Mouse (Mus musculus): Measurements from ENCODE around the gene Espn. TPM values are rescaled to one million over a fixed set of nuclear protein-coding genes. Genes with fewer than 3 reads are reported as not detected.

Gene Espn
- 0.87 and 1.1 TPM in 2 replicates for polyA plus RNA-seq (2015; fragmentation: Nextera tagmentation; extraction: Ambion mirVana)

DNA sequence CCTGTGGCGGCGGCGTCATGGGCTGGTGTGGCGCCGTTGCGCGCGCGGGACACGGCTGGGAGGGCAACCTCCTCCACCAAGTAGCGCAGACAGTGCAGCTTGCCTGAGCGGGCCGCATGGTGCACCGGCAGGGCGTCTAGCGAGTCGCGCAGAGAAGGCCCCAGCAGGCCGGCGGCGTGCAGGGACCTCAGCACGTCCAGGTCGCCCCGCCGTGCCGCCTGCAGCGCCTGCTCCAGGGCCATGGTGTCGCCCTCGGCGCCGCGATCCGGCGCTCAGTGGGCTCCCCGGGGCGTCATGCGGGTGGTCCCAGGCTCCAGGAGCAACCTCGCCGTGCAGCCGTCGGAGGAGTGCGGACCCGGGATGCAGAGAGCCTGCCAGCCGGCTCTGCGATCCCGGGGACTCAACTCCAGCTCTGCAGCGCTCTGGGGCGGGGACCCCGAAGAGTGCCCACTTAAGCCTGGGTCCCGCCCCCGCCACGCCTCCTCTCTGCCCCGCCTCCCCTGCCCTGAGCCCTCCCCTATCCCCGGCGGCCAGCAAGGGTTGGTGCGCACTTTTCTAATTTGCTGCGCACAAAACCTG is at the start of gene Espn:
TSS of gene Espn (minus strand) at position 406 of the 579 bp plus-strand sequence.
- peaks cover 95% of the 10 kb centered on the region for H3K27me3 ChIP-seq (replicated peaks)
- under 1% methylated on average over 57 of the region's 57 CpGs for WGBS
- H3K9ac ChIP-seq: peak within 1 kb of the TSS; percentile 69

DNA sequence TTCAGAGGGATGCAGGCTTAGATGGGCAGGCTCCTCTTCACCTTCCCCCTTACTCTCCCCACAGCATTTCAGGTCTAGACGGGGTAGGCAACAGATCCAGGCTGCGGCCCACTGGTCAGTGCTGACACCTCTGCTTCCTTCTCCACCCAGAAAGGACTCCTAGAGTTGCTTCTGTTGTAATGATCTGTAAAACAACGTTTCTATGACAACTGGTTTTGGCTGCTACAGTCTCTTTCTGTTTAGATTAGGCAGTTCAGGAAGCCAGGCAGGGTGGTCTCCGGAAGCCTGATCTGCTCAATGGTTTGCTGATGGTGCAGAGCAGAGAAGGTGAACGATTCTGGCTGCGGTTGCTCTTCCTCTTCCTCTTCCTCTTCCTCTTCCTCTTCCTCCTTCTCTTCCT is 49.3 kb upstream of the Espn start:
- WGBS: 45% methylated on average over 6 of the region's 6 CpGs
- peak overlapping the region; percentile 32; the same call in 1 of the 2 replicates for H3K27ac ChIP-seq (replicated peaks)
- H3K36me3 ChIP-seq: 0 out of 2 replicates have a peak, but pooled peaks cover under 1% of the 10 kb centered on the region
- ATAC-seq (ENCODE audit: extremely low read depth, insufficient number of reproducible peaks, low FRiP score, low TSS enrichment): 0 out of 2 replicates have a peak, but pooled peaks have one; percentile 56
- peaks cover 64% of the 10 kb centered on the region for H3K4me1 ChIP-seq
- no peaks in the 10 kb centered on the region for H3K27me3 ChIP-seq (replicated peaks)
- no peaks in the 10 kb centered on the region for H3K9me3 ChIP-seq
- no peak overlapping the region for H3K4me3 ChIP-seq
- H3K9ac ChIP-seq: no peak overlapping the region
- H3K4me2 ChIP-seq: no peak overlapping the region

More for the DNA sequence above, at the start of gene Espn:
- no peaks in the 10 kb centered on the region for H3K36me3 ChIP-seq
- H3K4me1 ChIP-seq: peaks cover 29% of the 10 kb centered on the region
- H3K4me3 ChIP-seq: peak within 1 kb of the TSS; percentile 57
- H3K27ac ChIP-seq (replicated peaks): no peak within 1 kb of the TSS
- H3K9me3 ChIP-seq: no peaks in the 10 kb centered on the region
- ATAC-seq (ENCODE audit: extremely low read depth, insufficient number of reproducible peaks, low FRiP score, low TSS enrichment): no peak; the same call in 1 of the 2 replicates
- peak within 1 kb of the TSS; percentile 82 for H3K4me2 ChIP-seq

DNA sequence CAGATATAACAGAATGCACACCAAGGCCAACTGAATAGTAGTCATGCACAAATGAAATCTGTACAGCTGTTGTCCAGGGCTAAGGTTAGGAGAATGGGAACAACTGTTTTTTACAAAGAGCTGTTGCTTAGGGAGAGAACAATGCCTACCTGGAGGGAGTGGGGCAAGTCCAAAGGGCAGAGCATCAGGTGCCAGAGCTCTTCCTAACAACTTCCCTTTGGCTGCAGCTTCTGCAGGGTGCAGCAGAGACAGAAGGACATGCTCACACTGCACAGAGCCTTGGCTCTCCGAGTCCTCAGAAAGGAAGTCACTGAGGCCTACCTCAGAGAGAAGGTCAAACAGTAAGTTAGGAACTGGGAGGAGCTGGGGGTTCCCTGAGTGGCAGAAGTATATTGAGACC is 47.4 kb upstream of the Espn start:
- no peak for ATAC-seq (ENCODE audit: extremely low read depth, insufficient number of reproducible peaks, low FRiP score, low TSS enrichment)
- Histone ChIP-seq H3K36me3 (no peaks in the 10 kb centered on the region), H3K9ac (no peak overlapping the region), H3K4me2 (no peak overlapping the region), H3K27ac (replicated peaks) (no peak overlapping the region), H3K27me3 (replicated peaks) (no peaks in the 10 kb centered on the region), H3K4me1 (peaks cover 55% of the 10 kb centered on the region), H3K4me3 (no peak overlapping the region), H3K9me3 (no peaks in the 10 kb centered on the region)
- WGBS: 44% methylated on average over 1 of the region's 1 CpGs

DNA sequence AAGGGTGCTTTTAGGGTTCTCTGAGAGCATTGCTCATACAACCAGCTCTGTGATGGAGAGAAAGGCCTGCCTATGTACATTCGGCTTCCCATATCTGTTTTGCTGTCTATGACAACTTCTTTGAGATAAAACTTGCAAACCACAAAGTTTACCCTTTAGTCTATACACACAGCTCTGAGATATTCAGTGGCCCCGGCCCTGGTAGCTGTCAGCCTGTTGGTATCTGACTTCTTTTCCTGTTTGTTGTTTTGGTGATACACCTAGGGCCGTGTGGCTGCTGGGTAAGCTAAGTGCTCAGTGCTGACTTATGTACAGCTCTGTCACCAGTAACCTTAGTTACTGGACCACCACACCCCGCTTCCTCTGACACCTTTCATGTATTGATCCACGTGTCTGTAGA is 45.4 kb upstream of the Espn start:
- H3K36me3 ChIP-seq: no peaks in the 10 kb centered on the region
- H3K4me2 ChIP-seq: no peak overlapping the region
- no peaks in the 10 kb centered on the region for H3K9me3 ChIP-seq
- H3K4me3 ChIP-seq: no peak overlapping the region
- H3K9ac ChIP-seq: no peak overlapping the region
- 59% methylated on average over 5 of the region's 5 CpGs for WGBS
- no peak overlapping the region for H3K27ac ChIP-seq (replicated peaks)
- H3K4me1 ChIP-seq: peaks cover 55% of the 10 kb centered on the region
- ATAC-seq (ENCODE audit: extremely low read depth, insufficient number of reproducible peaks, low FRiP score, low TSS enrichment): no peak
- H3K27me3 ChIP-seq (replicated peaks): no peaks in the 10 kb centered on the region

DNA sequence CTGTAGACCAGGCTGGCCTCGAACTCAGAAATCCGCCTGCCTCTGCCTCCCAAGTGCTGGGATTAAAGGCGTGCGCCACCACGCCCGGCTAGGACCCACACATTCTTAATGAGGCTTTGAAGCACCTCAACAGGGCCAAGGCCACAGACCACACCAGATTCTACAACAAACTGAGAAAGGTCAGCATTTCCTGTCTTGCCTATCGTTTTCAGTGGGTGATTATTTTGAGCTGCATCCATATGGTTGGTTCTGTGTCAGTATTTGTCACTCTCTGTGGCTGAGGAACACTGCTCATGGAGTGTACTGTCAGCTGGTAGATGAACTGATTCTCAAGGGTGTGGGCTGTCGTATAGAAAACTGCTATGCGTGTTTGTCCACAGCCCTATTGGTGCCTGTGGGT is 44.1 kb upstream of the Espn start:
- Histone ChIP-seq H3K36me3 (no peaks in the 10 kb centered on the region), H3K27ac (replicated peaks) (no peak overlapping the region), H3K4me1 (peaks cover 48% of the 10 kb centered on the region), H3K9ac (no peak overlapping the region), H3K9me3 (no peaks in the 10 kb centered on the region), H3K27me3 (replicated peaks) (no peaks in the 10 kb centered on the region), H3K4me3 (no peak overlapping the region), H3K4me2 (no peak overlapping the region)
- ATAC-seq (ENCODE audit: extremely low read depth, insufficient number of reproducible peaks, low FRiP score, low TSS enrichment): no peak
- WGBS: 89% methylated on average over 8 of the region's 9 CpGs

DNA sequence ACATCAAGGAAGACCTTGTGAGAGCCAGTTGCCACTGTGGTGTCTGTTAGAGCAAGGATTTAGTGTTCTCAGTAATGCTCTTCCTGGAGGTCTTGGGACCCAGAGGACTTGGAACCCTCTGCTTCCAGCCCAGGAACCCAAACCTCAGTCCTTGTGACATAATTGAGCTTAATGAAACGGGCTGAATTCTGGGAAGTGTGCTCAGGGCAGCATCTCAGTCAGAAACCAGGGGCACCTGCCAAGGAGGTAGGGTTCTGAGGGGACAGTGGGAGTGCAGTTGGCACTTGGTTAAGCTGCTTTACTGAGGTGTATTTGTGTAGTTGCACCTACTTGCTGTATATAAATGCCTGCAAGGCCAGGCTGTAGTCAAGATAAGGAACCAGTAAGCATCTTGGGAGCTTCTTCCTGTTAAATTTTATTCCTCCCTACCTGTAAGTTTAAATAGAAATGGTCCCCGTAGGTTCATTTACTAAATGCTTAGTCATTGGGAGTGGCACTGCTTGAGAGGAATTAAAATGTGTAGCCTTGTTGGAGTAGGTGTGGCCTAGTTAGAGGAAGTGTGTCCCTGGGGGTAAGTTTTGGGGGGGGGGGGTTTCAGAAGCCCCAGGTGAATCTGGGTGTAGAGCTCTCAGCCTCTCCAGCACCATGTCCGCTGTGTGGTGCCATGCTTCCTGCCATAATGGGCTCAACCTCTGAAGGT is 42.5 kb upstream of the Espn start:
- H3K27me3 ChIP-seq (replicated peaks): no peaks in the 10 kb centered on the region
- no peak overlapping the region for H3K9ac ChIP-seq
- WGBS: 81% methylated on average over 3 of the region's 3 CpGs
- no peak overlapping the region for H3K27ac ChIP-seq (replicated peaks)
- H3K4me3 ChIP-seq: no peak overlapping the region
- ATAC-seq (ENCODE audit: extremely low read depth, insufficient number of reproducible peaks, low FRiP score, low TSS enrichment): no peak
- no peaks in the 10 kb centered on the region for H3K36me3 ChIP-seq
- no peaks in the 10 kb centered on the region for H3K9me3 ChIP-seq
- no peak overlapping the region for H3K4me2 ChIP-seq
- H3K4me1 ChIP-seq: peaks cover 48% of the 10 kb centered on the region

DNA sequence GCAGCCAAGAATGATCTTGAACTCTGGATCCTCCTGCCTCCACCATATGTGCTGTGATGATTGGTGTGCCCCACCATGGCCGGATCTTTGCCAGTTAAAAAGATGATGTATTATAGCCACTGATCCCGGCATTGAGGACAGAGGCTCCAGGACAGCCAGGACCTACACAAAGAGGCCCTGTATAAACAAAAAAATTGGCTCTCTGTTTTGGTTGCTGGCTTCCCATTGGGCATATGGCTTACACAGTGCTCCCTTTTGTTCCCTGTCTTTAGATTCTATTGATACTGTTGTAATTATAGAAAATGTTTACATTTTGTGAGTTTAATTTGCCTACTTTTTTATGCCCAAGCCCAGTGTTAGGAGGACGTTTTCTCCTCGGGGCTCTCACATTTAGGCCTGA is 40.4 kb upstream of the Espn start:
- Histone ChIP-seq H3K27ac (replicated peaks) (peak overlapping the region; percentile 7; the same call in 1 of the 2 replicates), H3K4me1 (peaks cover 62% of the 10 kb centered on the region), H3K27me3 (replicated peaks) (no peaks in the 10 kb centered on the region), H3K36me3 (0 out of 2 replicates have a peak, but pooled peaks cover 6% of the 10 kb centered on the region), H3K4me3 (no peak overlapping the region), H3K9me3 (no peaks in the 10 kb centered on the region), H3K9ac (0 out of 2 replicates have a peak overlapping the region, but pooled peaks have one; percentile 3), H3K4me2 (no peak overlapping the region)
- ATAC-seq (ENCODE audit: extremely low read depth, insufficient number of reproducible peaks, low FRiP score, low TSS enrichment): no peak
- whole genome bisulfite sequencing: 74% methylated on average over 4 of the region's 4 CpGs

DNA sequence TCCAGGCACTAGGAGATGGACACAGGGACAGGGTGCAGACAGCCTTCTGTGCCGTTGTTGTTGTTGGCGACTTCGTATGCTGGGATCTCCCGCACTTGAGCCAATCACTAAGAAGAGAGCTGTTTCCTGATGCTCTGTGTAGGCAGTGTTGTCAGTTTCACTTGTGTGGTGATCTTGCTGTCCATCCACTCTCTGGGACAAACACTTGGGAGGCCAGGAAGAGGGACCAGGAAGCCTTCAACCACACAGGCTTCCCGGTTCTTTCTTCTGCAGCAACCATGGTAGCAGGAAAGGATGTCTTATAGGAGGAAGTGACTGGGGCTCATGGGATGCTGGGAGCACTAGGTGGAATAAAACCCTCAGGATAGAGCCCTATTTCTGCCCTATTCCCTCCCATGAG is 38.5 kb upstream of the Espn start:
- H3K9me3 ChIP-seq: no peaks in the 10 kb centered on the region
- no peak for ATAC-seq (ENCODE audit: extremely low read depth, insufficient number of reproducible peaks, low FRiP score, low TSS enrichment)
- H3K4me1 ChIP-seq: peaks cover 76% of the 10 kb centered on the region
- no peaks in the 10 kb centered on the region for H3K27me3 ChIP-seq (replicated peaks)
- 0 out of 2 replicates have a peak, but pooled peaks cover 6% of the 10 kb centered on the region for H3K36me3 ChIP-seq
- WGBS: 61% methylated on average over 5 of the region's 5 CpGs
- peak overlapping the region; percentile 63 for H3K9ac ChIP-seq
- no peak overlapping the region for H3K4me3 ChIP-seq
- H3K4me2 ChIP-seq: peak overlapping the region; percentile 8; the same call in 1 of the 2 replicates
- peak overlapping the region; percentile 59 for H3K27ac ChIP-seq (replicated peaks)

DNA sequence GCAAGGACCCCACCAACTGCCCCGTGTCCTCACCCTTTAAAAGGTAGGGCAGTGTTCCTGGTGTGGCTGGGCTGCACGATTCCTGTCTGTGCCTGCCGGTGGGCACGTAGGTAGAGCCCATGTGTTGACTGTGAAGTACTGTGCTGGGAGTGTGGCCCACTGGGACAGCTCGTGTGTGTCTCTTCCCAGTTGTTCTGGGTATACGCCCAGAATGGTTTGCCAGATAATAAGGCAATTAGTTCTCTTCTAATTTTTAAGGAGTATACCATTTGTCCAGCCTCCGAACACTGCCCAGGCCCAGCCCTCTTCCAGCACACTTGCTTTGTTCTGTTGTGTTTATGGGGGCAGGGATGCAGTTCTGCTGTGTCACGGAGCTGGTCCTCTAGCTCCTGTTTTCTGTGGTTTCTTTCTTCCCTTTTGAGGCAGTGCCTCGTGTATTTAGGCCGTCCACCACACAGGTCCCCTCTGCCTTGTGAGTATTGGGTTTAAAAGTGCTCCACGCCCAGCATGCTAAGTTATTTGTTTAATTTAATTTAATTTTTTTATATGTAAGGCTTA is 38.0 kb upstream of the Espn start:
- Histone ChIP-seq H3K9me3 (no peaks in the 10 kb centered on the region), H3K4me1 (peaks cover 81% of the 10 kb centered on the region), H3K27me3 (replicated peaks) (no peaks in the 10 kb centered on the region), H3K4me3 (no peak overlapping the region), H3K36me3 (0 out of 2 replicates have a peak, but pooled peaks cover 6% of the 10 kb centered on the region), H3K27ac (replicated peaks) (peak overlapping the region; percentile 59), H3K9ac (peak overlapping the region; percentile 66; the same call in 1 of the 2 replicates), H3K4me2 (peak overlapping the region; percentile 8; the same call in 1 of the 2 replicates)
- no peak for ATAC-seq (ENCODE audit: extremely low read depth, insufficient number of reproducible peaks, low FRiP score, low TSS enrichment)
- 64% methylated on average over 11 of the region's 11 CpGs for WGBS

DNA sequence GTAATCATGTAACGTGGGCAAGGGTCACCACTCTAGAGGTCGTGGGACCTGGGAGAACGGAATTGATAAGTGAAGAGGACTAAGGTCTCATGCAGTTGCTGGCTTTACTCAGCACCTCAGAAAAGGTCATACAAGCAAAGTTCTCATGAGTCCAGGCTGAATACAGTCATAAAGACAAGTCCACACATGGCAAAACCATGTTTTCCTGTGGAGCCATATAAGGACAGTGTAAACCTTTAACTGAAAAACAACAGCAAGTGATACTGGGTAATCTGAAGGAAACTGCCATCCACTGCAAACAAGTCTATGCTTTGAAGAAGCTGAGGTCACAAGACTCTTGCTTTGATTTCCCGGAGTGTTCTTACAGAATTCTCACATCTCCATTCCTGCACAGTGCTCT is 37.5 kb upstream of the Espn start:
- 57% methylated on average over 4 of the region's 4 CpGs for WGBS
- Histone ChIP-seq H3K9ac (peak overlapping the region; percentile 66; the same call in 1 of the 2 replicates), H3K4me3 (no peak overlapping the region), H3K9me3 (no peaks in the 10 kb centered on the region), H3K27me3 (replicated peaks) (no peaks in the 10 kb centered on the region), H3K36me3 (0 out of 2 replicates have a peak, but pooled peaks cover 6% of the 10 kb centered on the region), H3K4me1 (peaks cover 86% of the 10 kb centered on the region), H3K27ac (replicated peaks) (peak overlapping the region; percentile 59), H3K4me2 (no peak overlapping the region)
- ATAC-seq (ENCODE audit: extremely low read depth, insufficient number of reproducible peaks, low FRiP score, low TSS enrichment): no peak

DNA sequence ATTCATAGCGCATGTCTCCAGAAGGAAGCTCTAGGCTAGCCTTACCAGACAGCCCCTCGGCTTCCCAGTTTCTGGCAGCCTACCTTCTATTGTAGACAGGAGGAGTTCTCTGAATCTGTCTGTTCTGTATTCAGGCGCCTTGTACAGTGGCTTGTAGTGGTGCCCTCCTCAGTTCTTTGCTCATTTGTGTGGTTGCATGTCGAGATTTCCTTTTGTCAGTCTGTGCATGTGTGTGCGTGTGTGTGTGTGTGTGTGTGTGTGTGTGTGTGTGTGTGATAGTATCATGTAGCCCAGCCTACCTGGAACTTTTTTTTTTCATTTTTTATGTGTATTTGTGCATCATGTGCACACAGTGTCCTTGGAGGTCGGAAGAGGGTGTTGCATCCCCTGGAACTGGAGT is 36.9 kb upstream of the Espn start:
- ATAC-seq (ENCODE audit: extremely low read depth, insufficient number of reproducible peaks, low FRiP score, low TSS enrichment): no peak
- Histone ChIP-seq H3K27ac (replicated peaks) (no peak overlapping the region), H3K27me3 (replicated peaks) (no peaks in the 10 kb centered on the region), H3K9me3 (no peaks in the 10 kb centered on the region), H3K36me3 (0 out of 2 replicates have a peak, but pooled peaks cover 6% of the 10 kb centered on the region), H3K9ac (no peak overlapping the region), H3K4me3 (no peak overlapping the region), H3K4me1 (peaks cover 85% of the 10 kb centered on the region), H3K4me2 (no peak overlapping the region)
- WGBS: 84% methylated on average over 6 of the region's 6 CpGs
